Mouse (Mus musculus) stomach, postnatal 0 days (tissue): ENCODE results near the gene Erf. TPM values are rescaled to one million over a fixed set of nuclear protein-coding genes. Genes with fewer than 3 reads are reported as not detected.
A peak's percentile ranks its signal among the peaks of the same experiment; 100 is the strongest.

ENCODE experiments used
- ATAC-seq: fragments of 200-750 bp; cut with Nextera tagmentation; 2 replicates; pipeline ENCODE4 v1.8.0; 2017; ENCODE audit not compliant: low FRiP score, low TSS enrichment
- DNase-seq: peaks from one replicate; pipeline ENCODE4 v3.0.0-alpha.2; 2016; ENCODE audit warnings: low spot score
- H3K27ac ChIP-seq: fragments of 300-500 bp; sonication (generic); replicated peaks from 2 replicates; pipeline ENCODE4 v1.5.1; 2014; ENCODE audit warnings: mild to moderate bottlenecking, control low read depth
- H3K27me3 ChIP-seq: fragments of 300-500 bp; sonication (generic); 2 replicates; pipeline ENCODE4 v1.6.1; 2014; ENCODE audit warnings: low read length; ENCODE audit not compliant: control insufficient read depth, insufficient read depth
- H3K36me3 ChIP-seq: fragments of 300-500 bp; sonication (generic); 2 replicates; pipeline ENCODE4 v1.6.1; 2014; ENCODE audit warnings: low read length, mixed read lengths; ENCODE audit not compliant: control insufficient read depth, insufficient read depth
- H3K4me1 ChIP-seq: fragments of 300-500 bp; sonication (generic); replicated peaks from 2 replicates; pipeline ENCODE4 v1.6.1; 2014; ENCODE audit warnings: antibody characterized with exemption; ENCODE audit not compliant: control insufficient read depth, insufficient read depth
- H3K4me2 ChIP-seq: fragments of 300-500 bp; sonication (generic); replicated peaks from 2 replicates; pipeline ENCODE4 v1.6.1; 2014; ENCODE audit warnings: low read depth, mild to moderate bottlenecking, control low read depth, moderate library complexity
- H3K4me3 ChIP-seq: fragments of 300-500 bp; sonication (generic); 2 replicates; pipeline ENCODE4 v1.5.1; 2014; ENCODE audit warnings: low read depth, low read length, control low read depth
- H3K9ac ChIP-seq: fragments of 300-500 bp; sonication (generic); 2 replicates; pipeline ENCODE4 v1.6.1; 2014; ENCODE audit warnings: mild to moderate bottlenecking, low read length, control low read depth, mixed read lengths
- H3K9me3 ChIP-seq: fragments of 300-500 bp; sonication (generic); 2 replicates; pipeline ENCODE4 v1.6.1; 2016; ENCODE audit warnings: low read length; ENCODE audit not compliant: control insufficient read depth
- CTCF ChIP-seq: IDR thresholded peaks from 2 replicates; pipeline ENCODE4 v1.5.1; 2016; ENCODE audit warnings: antibody characterized with exemption, low read depth, mild to moderate bottlenecking, moderate library complexity
- EP300 ChIP-seq: optimal IDR thresholded peaks from 2 replicates; pipeline ENCODE3; 2016; ENCODE audit warnings: antibody characterized with exemption
- WGBS: fragments of 180-500 bp; shearing (Covaris S2); extraction: QIAGEN DNeasy Blood & Tissue Kit; methylation state at CpG from one replicate; pipeline ENCODE4 v1.1.7; 2014; 5-methylcytosine and 5-hydroxymethylcytosine counted together
- polyA plus RNA-seq: library from polyadenylated mRNA; unstranded; fragments of >200 nt; fragmentation: Nextera tagmentation; extraction: Ambion mirVana; gene quantifications from 2 replicates; pipeline ENCODE4 v1.2.1, GENCODE M21; 2015

Erf gene
- polyA plus RNA-seq, 1 experiment from 2014 or later: 8.1 TPM

- Histone ChIP-seq H3K9me3 (no peaks in the 10 kb centered on the region), H3K4me3 (peak overlapping the region; percentile 73; the same call in 1 of the 2 replicates), H3K9ac (peak overlapping the region; percentile 84; the same call in 1 of the 2 replicates), H3K36me3 (peaks cover 15% of the 10 kb centered on the region), H3K27me3 (no peaks in the 10 kb centered on the region), H3K4me2 (peak overlapping the region; percentile 85), H3K4me1 (peaks cover 9% of the 10 kb centered on the region), H3K27ac (peak overlapping the region; percentile 83)
- no peak for ATAC-seq
- no peak for TF ChIP-seq EP300
- TF ChIP-seq CTCF: no peak
- WGBS: 61% methylated on average over 8 of the region's 8 CpGs
- peak; percentile 17 for DNase-seq
These were observed 19.1 kb upstream of the Erf start for GRCm38 (mm10) chr7:25269545-25270271.

GRCm38 (mm10) chr7:25269029-25269428 is 18.5 kb upstream of the Erf start:
- WGBS: 30% methylated on average over 4 of the region's 4 CpGs
- TF ChIP-seq EP300: no peak
- TF ChIP-seq CTCF: no peak
- H3K9ac ChIP-seq: peak overlapping the region; percentile 84
- no peak for ATAC-seq
- peak overlapping the region; percentile 73 for H3K4me3 ChIP-seq
- DNase-seq: peak; percentile 24
- H3K4me2 ChIP-seq: peak overlapping the region; percentile 85
- H3K4me1 ChIP-seq: peaks cover 9% of the 10 kb centered on the region
- no peaks in the 10 kb centered on the region for H3K27me3 ChIP-seq
- no peaks in the 10 kb centered on the region for H3K9me3 ChIP-seq
- H3K36me3 ChIP-seq: peaks cover 15% of the 10 kb centered on the region
- H3K27ac ChIP-seq: peak overlapping the region; percentile 83

DNA sequence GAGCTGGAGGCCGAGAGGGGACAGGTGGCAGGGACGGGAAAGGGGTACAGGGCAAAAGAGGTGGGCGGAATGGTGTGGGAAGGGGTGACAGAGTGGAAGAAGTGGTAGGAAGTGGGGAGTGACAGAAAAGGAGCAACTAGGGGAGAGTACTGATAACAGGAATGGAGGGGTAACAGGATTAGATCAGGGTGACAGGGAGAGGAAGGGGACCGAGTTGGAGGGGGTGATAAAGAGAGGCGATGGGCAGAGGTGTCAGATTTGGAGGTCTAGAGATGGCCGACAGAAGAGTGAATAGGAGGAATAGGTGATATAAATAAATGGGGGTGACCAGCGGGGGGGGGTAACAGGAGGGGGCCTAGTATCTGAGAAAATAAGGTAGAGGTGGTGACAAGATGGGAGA is 18.0 kb upstream of the Erf start:
- H3K9ac ChIP-seq: peak overlapping the region; percentile 84
- H3K4me2 ChIP-seq: peak overlapping the region; percentile 85
- ATAC-seq (no peak), DNase-seq (no peak)
- no peaks in the 10 kb centered on the region for H3K27me3 ChIP-seq
- peak overlapping the region; percentile 83 for H3K27ac ChIP-seq
- peak overlapping the region; percentile 73 for H3K4me3 ChIP-seq
- 2% methylated on average over 7 of the region's 7 CpGs for WGBS
- H3K36me3 ChIP-seq: peaks cover 15% of the 10 kb centered on the region
- no peaks in the 10 kb centered on the region for H3K9me3 ChIP-seq
- no peak for TF ChIP-seq EP300
- no peak for TF ChIP-seq CTCF
- H3K4me1 ChIP-seq: peaks cover 9% of the 10 kb centered on the region

GRCm38 (mm10) chr7:25267751-25268463 is 17.3 kb upstream of the Erf start:
- H3K27me3 ChIP-seq: no peaks in the 10 kb centered on the region
- TF ChIP-seq CTCF (no peak), EP300 (peak; percentile 95)
- peak; percentile 97 for ATAC-seq
- DNase-seq: peak; percentile 99
- no peaks in the 10 kb centered on the region for H3K9me3 ChIP-seq
- peak overlapping the region; percentile 84 for H3K9ac ChIP-seq
- peak overlapping the region; percentile 92 for H3K27ac ChIP-seq
- peak overlapping the region; percentile 73 for H3K4me3 ChIP-seq
- H3K4me1 ChIP-seq: peaks cover 9% of the 10 kb centered on the region
- WGBS: under 1% methylated on average over 33 of the region's 33 CpGs
- H3K36me3 ChIP-seq: peaks cover 15% of the 10 kb centered on the region
- H3K4me2 ChIP-seq: peak overlapping the region; percentile 85

DNA sequence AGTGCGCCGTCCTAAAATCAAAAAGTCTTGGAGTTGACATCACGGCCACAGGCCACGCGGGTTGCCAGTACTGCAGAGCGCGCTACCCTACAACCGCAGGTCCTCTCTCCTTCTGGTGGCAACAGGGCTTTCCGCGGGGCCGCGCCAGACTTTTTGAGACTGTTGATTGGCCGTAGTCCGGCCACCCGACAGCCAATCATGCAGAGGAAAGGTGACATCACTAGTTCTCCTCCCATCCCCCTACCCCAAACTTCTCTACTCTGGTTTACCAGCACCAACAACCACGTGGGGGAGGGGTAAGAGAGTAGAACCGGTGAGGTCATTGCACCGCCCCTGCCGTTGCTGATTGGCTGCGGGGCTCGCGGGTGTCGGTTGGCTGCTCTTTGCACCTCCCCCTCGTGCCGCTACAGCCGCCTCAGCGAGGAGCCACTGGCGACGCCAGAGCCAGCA is 16.8 kb upstream of the Erf start, which contains the start of gene Cic:
Gene Cic (plus strand): TSS at position 404 of the 450 bp plus-strand sequence.
- no peaks in the 10 kb centered on the region for H3K27me3 ChIP-seq
- no peak; the same call in 1 of the 2 replicates for TF ChIP-seq CTCF
- TF ChIP-seq EP300: peak; percentile 1
- WGBS: under 1% methylated on average over 29 of the region's 29 CpGs

More for the DNA sequence above, 16.8 kb upstream of the Erf start, which contains the start of gene Cic:
- peak within 1 kb of the TSS; percentile 84 for H3K9ac ChIP-seq
- H3K4me2 ChIP-seq: peak within 1 kb of the TSS; percentile 85
- H3K9me3 ChIP-seq: no peaks in the 10 kb centered on the region
- DNase-seq (peak; percentile 99), ATAC-seq (peak; percentile 87)
- peaks cover 9% of the 10 kb centered on the region for H3K4me1 ChIP-seq
- peaks cover 10% of the 10 kb centered on the region; the same call in 1 of the 2 replicates for H3K36me3 ChIP-seq
- H3K27ac ChIP-seq: peak within 1 kb of the TSS; percentile 92
- H3K4me3 ChIP-seq: peak within 1 kb of the TSS; percentile 73
